Mouse (Mus musculus): ENCODE measurements around the gene 9230102O04Rik. TPM values are rescaled to one million over a fixed set of nuclear protein-coding genes. Genes with fewer than 3 reads are reported as not detected.

9230102O04Rik gene
- total RNA-seq, 1 experiment from 2014 or later = not detected

GRCm38 (mm10) chr2:9875220-9875619 lies 14.1 kb downstream of the 9230102O04Rik start:
- no peak for ATAC-seq (replicated peaks; ENCODE audit: low read depth, poor library complexity, severe bottlenecking)

- ATAC-seq (replicated peaks; ENCODE audit: low read depth, poor library complexity, severe bottlenecking) = no peak
These were observed 14.7 kb downstream of the 9230102O04Rik start for GRCm38 (mm10) chr2:9874467-9875219.

GRCm38 (mm10) chr2:9873757-9874156 lies 15.6 kb downstream of the 9230102O04Rik start:
- ATAC-seq (replicated peaks; ENCODE audit: low read depth, poor library complexity, severe bottlenecking) = no peak

- ATAC-seq (replicated peaks; ENCODE audit: low read depth, poor library complexity, severe bottlenecking) = peak; percentile 3; the same call in 1 of the 2 replicates
These were observed 16.7 kb downstream of the 9230102O04Rik start for GRCm38 (mm10) chr2:9872682-9873081.

- ATAC-seq (replicated peaks; ENCODE audit: low read depth, poor library complexity, severe bottlenecking) = no peak
These were observed 17.5 kb downstream of the 9230102O04Rik start for GRCm38 (mm10) chr2:9871798-9872197.

- peak; percentile 65 for ATAC-seq (replicated peaks; ENCODE audit: low read depth, poor library complexity, severe bottlenecking)
These were observed 18.1 kb downstream of the 9230102O04Rik start for GRCm38 (mm10) chr2:9871141-9871716.

GRCm38 (mm10) chr2:9867092-9867825 lies 22.1 kb downstream of the 9230102O04Rik start:
- peak; percentile 26; the same call in 1 of the 2 replicates for ATAC-seq (replicated peaks; ENCODE audit: low read depth, poor library complexity, severe bottlenecking)

GRCm38 (mm10) chr2:9860698-9861097 lies 28.6 kb downstream of the 9230102O04Rik start:
- ATAC-seq (replicated peaks; ENCODE audit: low read depth, poor library complexity, severe bottlenecking) = peak; percentile 76

GRCm38 (mm10) chr2:9855861-9856260 lies 33.5 kb downstream of the 9230102O04Rik start:
- ATAC-seq (replicated peaks; ENCODE audit: low read depth, poor library complexity, severe bottlenecking) = no peak

GRCm38 (mm10) chr2:9852851-9853576 lies 36.3 kb downstream of the 9230102O04Rik start:
- no peak for ATAC-seq (replicated peaks; ENCODE audit: low read depth, poor library complexity, severe bottlenecking)

GRCm38 (mm10) chr2:9835195-9835594 lies 54.1 kb downstream of the 9230102O04Rik start:
- no peak for ATAC-seq (replicated peaks; ENCODE audit: low read depth, poor library complexity, severe bottlenecking)

GRCm38 (mm10) chr2:9833712-9834111 lies 55.6 kb downstream of the 9230102O04Rik start:
- ATAC-seq (replicated peaks; ENCODE audit: low read depth, poor library complexity, severe bottlenecking) = no peak

Other genes with a start within 250 kb of the 9230102O04Rik start
- gene 4930412O13Rik, start 8.3 kb downstream of the 9230102O04Rik start, total RNA-seq (2017) = not detected in 2 replicates
- gene Gata3, start 494 bp upstream of the 9230102O04Rik start, total RNA-seq (2017) = 0.24 and 1.1 TPM in 2 replicates
- 11.7 and 13.8 TPM in 2 replicates for gene Taf3, start 159.1 kb upstream of the 9230102O04Rik start, total RNA-seq (2017)
- gene Atp5c1, start 191.0 kb upstream of the 9230102O04Rik start, total RNA-seq (2017) = 446 and 456 TPM in 2 replicates
- gene Kin, start 191.1 kb upstream of the 9230102O04Rik start, total RNA-seq (2017) = 34.5 and 42.6 TPM in 2 replicates
- gene Itih2, start 241.9 kb upstream of the 9230102O04Rik start, total RNA-seq (2017) = not detected in 2 replicates